Mouse (Mus musculus) hindbrain, embryonic 11.5 days (tissue): Measurements from ENCODE around the gene Zic4. TPM values are rescaled to one million over a fixed set of nuclear protein-coding genes. Genes with fewer than 3 reads are reported as not detected.

Source experiments
- ATAC-seq: fragments of 200-750 bp; cut with Nextera tagmentation; 2 replicates; pipeline ENCODE4 v1.8.0; 2017; ENCODE audit warnings: mild to moderate bottlenecking, moderate TSS enrichment, moderate library complexity; ENCODE audit not compliant: low FRiP score
- DNase-seq: peaks from one replicate; pipeline ENCODE4 v3.0.0-alpha.2; 2015; ENCODE audit warnings: low spot score
- H3K27ac ChIP-seq: fragments of 300-500 bp; sonication (generic); 2 replicates; pipeline ENCODE4 v1.5.1; 2014; ENCODE audit warnings: mild to moderate bottlenecking, low read depth, low read length
- H3K27me3 ChIP-seq: fragments of 300-500 bp; sonication (generic); 2 replicates; pipeline ENCODE4 v1.6.1; 2014; ENCODE audit warnings: mild to moderate bottlenecking, low read length, moderate library complexity, mixed read lengths; ENCODE audit not compliant: control insufficient read depth, insufficient read depth
- H3K36me3 ChIP-seq: fragments of 300-500 bp; sonication (generic); 2 replicates; pipeline ENCODE4 v1.6.1; 2014; ENCODE audit warnings: mild to moderate bottlenecking, low read length, moderate library complexity, mixed read lengths; ENCODE audit not compliant: control insufficient read depth, insufficient read depth
- H3K4me1 ChIP-seq: fragments of 300-500 bp; sonication (generic); replicated peaks from 2 replicates; pipeline ENCODE4 v1.6.1; 2014; ENCODE audit warnings: low read length, mixed read lengths; ENCODE audit not compliant: control insufficient read depth, insufficient read depth
- H3K4me2 ChIP-seq: fragments of 300-500 bp; sonication (generic); replicated peaks from 2 replicates; pipeline ENCODE4 v1.6.1; 2014; ENCODE audit warnings: mild to moderate bottlenecking, low read depth, low read length
- H3K4me3 ChIP-seq: fragments of 300-500 bp; sonication (generic); 2 replicates; pipeline ENCODE4 v1.5.1; 2014; ENCODE audit warnings: low read depth, low read length
- H3K9ac ChIP-seq: fragments of 300-500 bp; sonication (generic); 2 replicates; pipeline ENCODE4 v1.6.1; 2014; ENCODE audit warnings: low read depth, low read length
- H3K9me3 ChIP-seq: fragments of 300-500 bp; sonication (generic); 2 replicates; pipeline ENCODE4 v1.6.1; 2016; ENCODE audit warnings: low read length; ENCODE audit not compliant: control insufficient read depth
- WGBS: fragments of 180-500 bp; shearing (Covaris S2); extraction: QIAGEN DNeasy Blood & Tissue Kit; methylation state at CpG from one replicate; pipeline ENCODE4 v1.1.7; 2014; 5-methylcytosine and 5-hydroxymethylcytosine counted together
- polyA plus RNA-seq: library from polyadenylated mRNA; unstranded; fragments of >200 nt; fragmentation: Nextera tagmentation; extraction: Ambion mirVana; gene quantifications from 2 replicates; pipeline ENCODE4 v1.2.1, GENCODE M21; 2014

The Zic4 gene
- polyA plus RNA-seq, 1 experiment from 2014 or later: 36.5 TPM

- Histone ChIP-seq H3K27ac (no peak overlapping the region), H3K9me3 (no peaks in the 10 kb centered on the region), H3K27me3 (peaks cover 39% of the 10 kb centered on the region), H3K4me2 (peak overlapping the region; percentile 33; the same call in 1 of the 2 replicates), H3K4me1 (no peaks in the 10 kb centered on the region), H3K36me3 (no peaks in the 10 kb centered on the region), H3K4me3 (peak overlapping the region; percentile 16; the same call in 1 of the 2 replicates), H3K9ac (no peak overlapping the region)
- no peak for ATAC-seq
- no peak for DNase-seq
- WGBS: 2% methylated on average over 18 of the region's 18 CpGs
These were observed 58.2 kb downstream of the Zic4 start for GRCm38 (mm10) chr9:91420441-91420840.

Other genes with a start within 250 kb of the Zic4 start
- gene Zic1, start 3.4 kb downstream of the Zic4 start, polyA plus RNA-seq: 18.2 and 23.8 TPM in 2 replicates